Mouse (Mus musculus): Measurements from ENCODE around the gene Slc22a15.
A peak's percentile ranks its signal among the peaks of the same experiment; 100 is the strongest.
"Not testable (repeated sequence)": the region's sequence is repeated elsewhere in the genome, so short reads cannot be mapped to it uniquely, and the experiment has no call there.

The Slc22a15 gene

GRCm38 (mm10) chr3:101867001-101867421, 57.2 kb downstream of the Slc22a15 start:
- DNase-seq (ENCODE audit: low spot score), result no peak

- DNase-seq (ENCODE audit: low spot score), result no peak
These were observed 62.4 kb downstream of the Slc22a15 start for GRCm38 (mm10) chr3:101861856-101862255.

DNA sequence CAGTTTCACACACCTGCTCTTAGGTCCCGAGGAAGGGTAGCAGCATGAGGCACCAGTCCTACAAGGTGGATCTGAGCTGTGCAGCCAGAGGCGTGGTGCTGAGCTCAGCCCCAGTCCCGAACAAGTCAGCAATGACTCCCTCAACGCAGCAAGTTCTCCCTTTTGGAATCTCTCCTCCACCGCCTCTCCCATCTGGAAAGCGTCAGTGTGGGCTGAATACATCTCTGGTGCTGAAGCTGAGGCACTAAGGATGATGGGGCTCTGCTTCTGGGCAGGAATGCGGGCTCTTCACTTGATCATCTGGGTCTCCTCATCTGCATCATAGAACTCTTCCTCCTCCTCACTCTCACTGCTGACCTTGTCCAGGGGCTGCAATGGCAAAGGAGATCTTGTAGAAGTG, 64.1 kb downstream of the Slc22a15 start:
- no peak for DNase-seq (ENCODE audit: low spot score)

GRCm38 (mm10) chr3:101859740-101860139, 64.5 kb downstream of the Slc22a15 start:
- DNase-seq (ENCODE audit: low spot score), result no peak

- DNase-seq (ENCODE audit: low spot score), result no peak
These were observed 70.2 kb downstream of the Slc22a15 start for GRCm38 (mm10) chr3:101854075-101854474.

GRCm38 (mm10) chr3:101851363-101851762, 72.9 kb downstream of the Slc22a15 start:
- no peak for DNase-seq (ENCODE audit: low spot score)

GRCm38 (mm10) chr3:101848816-101849215, 75.4 kb downstream of the Slc22a15 start, which contains the start of gene Mab21l3:
TSS of gene Mab21l3 (minus strand) at chr3:101848959.
- no peak for DNase-seq (ENCODE audit: low spot score)

- no peak for DNase-seq (ENCODE audit: low spot score)
These were observed 78.2 kb downstream of the Slc22a15 start for GRCm38 (mm10) chr3:101846096-101846495.

GRCm38 (mm10) chr3:101842372-101843094, 81.7 kb downstream of the Slc22a15 start:
- DNase-seq (ENCODE audit: low spot score), result peak; percentile 38

DNA sequence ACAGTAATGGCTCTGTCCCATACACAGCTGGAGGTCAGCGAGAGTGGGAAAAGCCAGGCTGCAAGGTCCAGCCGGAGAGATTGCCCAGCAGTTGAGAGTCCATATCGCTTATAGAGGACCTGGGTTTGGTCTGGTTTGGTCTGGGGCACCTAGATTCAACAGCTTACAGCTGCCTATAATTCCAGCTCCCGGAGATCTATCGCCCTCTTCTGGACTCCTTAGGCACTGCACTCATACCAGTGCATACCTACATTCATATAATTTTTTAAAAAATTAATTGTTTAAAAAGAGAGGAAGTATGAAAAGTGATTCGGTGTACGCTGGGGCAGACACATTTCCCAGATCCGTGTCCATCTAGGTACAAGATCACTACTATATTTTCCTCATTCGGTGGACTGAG, 84.9 kb downstream of the Slc22a15 start:
- peak; percentile 7 for DNase-seq (ENCODE audit: low spot score)

- no peak for DNase-seq (ENCODE audit: low spot score)
These were observed 87.3 kb downstream of the Slc22a15 start for GRCm38 (mm10) chr3:101836971-101837370.

DNA sequence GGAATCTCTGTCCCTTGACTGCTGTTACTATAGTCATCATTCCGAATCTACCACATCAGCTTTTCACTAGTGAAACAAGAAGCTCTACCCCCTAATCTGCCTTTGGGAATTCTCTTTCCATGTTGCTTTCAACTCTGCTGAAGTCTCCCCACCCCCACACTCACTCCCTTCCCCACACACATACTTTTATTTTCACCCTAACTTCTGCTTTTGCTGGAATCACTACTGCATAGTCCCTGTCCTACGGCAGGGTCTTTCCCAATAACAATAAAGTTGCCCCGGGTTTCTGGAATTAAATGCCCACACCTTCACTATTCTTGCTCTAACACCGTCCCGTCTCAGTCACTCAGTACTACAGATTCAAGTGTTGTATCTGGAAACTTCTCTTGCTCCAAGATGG, 87.7 kb downstream of the Slc22a15 start:
- no peak for DNase-seq (ENCODE audit: low spot score)

- DNase-seq (ENCODE audit: low spot score), result peak; percentile 92
These were observed 88.2 kb downstream of the Slc22a15 start for GRCm38 (mm10) chr3:101836045-101836444.

- DNase-seq (ENCODE audit: low spot score), result peak; percentile 18
These were observed 92.9 kb downstream of the Slc22a15 start for GRCm38 (mm10) chr3:101831189-101831858.

DNA sequence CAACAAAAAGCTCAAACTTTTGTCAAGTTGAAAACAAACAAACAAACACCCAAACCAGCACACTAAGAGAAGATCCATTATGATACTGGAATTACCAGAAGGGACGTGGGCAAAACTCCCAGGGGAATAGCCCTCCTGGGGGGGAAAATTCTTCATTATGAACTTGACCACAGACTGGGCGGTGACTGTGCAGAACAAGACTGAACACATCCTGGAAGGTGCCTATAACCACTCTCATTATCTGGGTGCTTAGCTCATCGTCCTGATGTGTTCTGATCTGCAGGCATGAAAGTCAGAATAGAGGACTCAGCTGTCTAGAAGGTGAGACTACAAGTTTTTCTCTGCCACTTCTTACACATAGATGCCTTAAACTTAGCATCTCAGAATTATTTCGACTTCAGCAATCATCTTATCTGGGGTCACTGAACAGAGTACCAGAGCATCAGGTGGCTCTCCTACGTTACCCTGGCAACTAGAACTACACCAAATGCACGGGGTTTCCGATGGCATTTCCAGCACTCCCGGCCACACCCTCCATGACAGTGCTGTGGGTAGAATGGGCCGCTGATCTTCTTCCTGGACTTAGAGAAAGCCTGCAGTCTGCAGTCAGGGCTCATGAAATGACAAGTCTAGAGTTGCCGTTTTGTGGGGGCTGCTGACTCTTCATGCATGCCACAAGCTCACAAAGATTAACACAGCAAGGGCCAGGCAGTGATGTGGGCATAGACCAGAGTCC, 94.2 kb downstream of the Slc22a15 start:
- DNase-seq (ENCODE audit: low spot score), result no peak

GRCm38 (mm10) chr3:101828595-101828994, 95.7 kb downstream of the Slc22a15 start:
- no peak for DNase-seq (ENCODE audit: low spot score)

GRCm38 (mm10) chr3:101827220-101827715, 97.0 kb downstream of the Slc22a15 start:
- no peak for DNase-seq (ENCODE audit: low spot score)

DNA sequence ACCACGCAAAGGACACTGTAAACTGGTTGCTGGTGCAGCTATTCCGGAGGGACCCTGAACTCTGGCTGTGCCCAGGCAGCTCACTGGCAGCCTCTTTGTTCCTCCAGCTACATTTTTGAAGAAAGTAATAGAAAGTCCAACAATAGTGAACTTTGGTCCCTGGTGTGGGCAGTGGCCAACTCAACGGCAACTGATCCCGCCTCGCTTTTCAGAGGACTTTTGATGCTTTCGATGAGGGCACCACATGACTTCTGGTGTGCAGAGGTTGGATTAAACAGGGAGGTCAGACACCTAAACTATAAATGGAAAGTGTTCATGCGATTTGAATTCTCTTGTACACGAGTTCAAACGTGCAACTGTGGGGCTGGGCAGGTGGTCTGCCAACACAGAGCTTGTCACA, 99.9 kb downstream of the Slc22a15 start:
- DNase-seq (ENCODE audit: low spot score), result no peak

GRCm38 (mm10) chr3:101822052-101822451, 102.2 kb downstream of the Slc22a15 start:
- no peak for DNase-seq (ENCODE audit: low spot score)

GRCm38 (mm10) chr3:101820708-101821107, 103.5 kb downstream of the Slc22a15 start:
- not testable (repeated sequence) for DNase-seq (ENCODE audit: low spot score)

GRCm38 (mm10) chr3:101816006-101816405, 108.2 kb downstream of the Slc22a15 start:
- DNase-seq (ENCODE audit: low spot score), result no peak

GRCm38 (mm10) chr3:101814790-101815189, 109.5 kb downstream of the Slc22a15 start:
- no peak for DNase-seq (ENCODE audit: low spot score)
